Mouse (Mus musculus) monocyte, adult 2 months (primary cell): ENCODE results near the gene Gm14124.
"Not testable (repeated sequence)": the region's sequence is repeated elsewhere in the genome, so short reads cannot be mapped to it uniquely, and the experiment has no call there.

Source experiments
- DNase-seq, 2 experiments: peaks; one replicate each; pipeline ENCODE4 v3.0.0; 2022; ENCODE audit warnings: low spot score in 2 of 2, low read depth in 1 of 2

The Gm14124 gene

DNA sequence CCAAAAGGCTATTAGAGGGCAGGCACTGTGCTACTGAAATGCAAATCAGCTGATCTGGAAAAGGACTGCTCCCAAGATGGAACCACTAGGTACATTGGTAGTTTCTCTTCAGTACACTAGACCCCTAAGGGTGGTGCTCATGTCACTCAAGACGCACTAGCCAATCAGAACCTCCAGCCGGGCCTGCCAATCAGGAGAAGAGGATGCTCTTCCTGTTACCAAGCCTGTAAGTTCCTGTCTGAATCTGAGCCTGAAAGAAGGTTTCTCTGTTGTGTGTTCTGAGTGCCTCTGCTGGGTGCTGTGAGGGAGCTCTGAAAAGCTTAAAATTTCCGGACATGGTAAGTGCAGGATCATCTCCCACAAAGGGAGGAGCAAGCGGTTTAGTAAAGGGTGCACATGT, at the start of gene Gm14124:
Gm14124 (plus strand) TSS at position 227 of the 400 bp plus-strand sequence.
- DNase-seq, result not testable (repeated sequence)

DNA sequence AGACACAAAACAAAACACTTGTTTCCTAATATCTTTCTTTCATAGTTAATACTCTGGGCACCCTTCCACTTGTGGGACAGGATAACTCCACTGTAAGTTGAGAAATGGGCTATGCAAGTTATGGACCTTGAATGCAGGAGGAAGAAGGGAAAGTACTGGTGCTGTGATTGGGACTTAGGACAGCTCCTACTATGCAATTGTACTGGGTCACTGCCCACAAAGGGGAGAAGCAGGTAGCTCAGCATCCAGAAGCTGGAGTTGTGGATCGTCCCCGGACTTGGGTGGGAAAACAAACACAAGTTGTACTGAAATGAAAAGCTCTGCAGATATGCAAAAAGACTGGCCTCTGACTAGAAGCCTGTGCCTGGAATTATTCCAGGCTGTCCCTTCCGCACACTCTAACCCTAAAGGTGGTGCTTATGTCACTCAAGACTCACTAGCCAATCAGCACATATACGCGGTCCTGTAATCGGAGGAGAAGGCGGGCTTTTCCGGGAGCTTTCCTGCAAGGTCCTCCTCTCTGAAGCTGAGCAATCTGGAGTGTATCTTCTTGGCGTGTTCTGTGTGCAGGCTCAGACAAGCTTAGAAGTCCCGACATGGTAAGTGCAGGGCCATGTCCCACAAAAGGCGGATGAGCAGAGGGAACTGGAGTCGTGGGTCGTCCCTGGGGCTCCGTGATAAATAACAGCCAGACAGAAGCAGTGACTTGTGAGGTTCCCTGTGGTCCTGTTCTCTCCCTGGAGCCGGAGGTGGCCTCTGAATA, 39.5 kb upstream of the Gm14124 start, which contains the start of gene Zfp937:
Zfp937 (plus strand) TSS at position 474 of the 763 bp plus-strand sequence.
- peak in 1 of 2 experiments; percentile 11 for DNase-seq

DNA sequence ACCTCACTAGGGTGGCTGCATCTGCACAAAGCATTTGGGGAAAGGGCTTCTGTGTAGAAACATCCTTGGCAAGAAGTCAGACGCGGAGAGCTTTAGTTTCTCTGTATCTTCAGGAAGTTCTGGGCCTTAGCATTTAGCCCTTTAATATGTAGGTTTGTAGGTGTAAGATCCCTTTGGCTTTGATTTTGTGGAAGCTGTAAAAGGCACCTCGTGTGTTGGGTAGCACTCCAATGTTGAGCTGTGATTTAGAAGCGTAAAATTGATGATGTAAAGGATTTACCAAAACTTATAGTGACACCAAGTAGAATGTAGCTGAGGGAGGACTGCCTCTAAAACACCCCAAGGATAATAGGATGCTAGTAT, 39.0 kb upstream of the Gm14124 start:
- not testable (repeated sequence) for DNase-seq

DNA sequence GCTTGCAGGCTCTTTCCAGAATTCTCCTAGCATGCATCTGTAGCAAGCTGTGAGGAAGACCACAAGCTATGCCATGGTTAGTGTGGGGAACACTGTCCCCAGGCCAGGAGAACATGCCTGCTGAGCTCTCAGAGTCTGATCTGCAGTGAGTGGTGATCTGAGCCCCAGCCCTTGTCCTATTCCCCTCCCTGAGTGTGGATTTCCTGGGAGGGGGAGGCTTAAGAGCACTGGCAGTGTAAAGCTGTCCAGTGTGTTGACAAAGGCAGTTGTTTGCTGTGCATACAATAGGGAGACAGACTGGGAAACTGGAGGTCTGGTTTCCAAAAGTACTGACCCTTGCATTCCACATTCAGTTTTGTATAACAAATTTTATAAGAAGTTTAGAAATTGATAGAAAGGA, 34.1 kb upstream of the Gm14124 start:
- not testable (repeated sequence) for DNase-seq

DNA sequence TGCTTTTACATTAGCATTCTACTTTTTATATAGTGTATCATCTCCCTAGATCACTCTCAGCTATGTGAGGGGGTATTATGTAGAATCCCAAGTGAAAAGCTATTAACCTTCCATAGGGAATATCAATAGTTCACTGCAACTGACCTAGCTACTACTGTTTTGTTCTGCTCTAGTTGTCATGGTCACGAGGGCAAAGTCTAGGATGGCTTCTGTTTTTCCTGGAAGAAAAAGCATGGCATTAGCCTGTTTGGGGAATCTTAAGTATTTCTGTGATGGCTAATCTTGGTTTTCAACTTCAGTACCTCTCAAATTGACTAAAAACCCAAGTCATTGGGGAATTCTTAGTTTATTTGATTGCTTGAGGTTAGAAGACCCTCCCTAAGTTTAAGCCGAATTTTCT, 14.1 kb upstream of the Gm14124 start:
- no peak for DNase-seq

DNA sequence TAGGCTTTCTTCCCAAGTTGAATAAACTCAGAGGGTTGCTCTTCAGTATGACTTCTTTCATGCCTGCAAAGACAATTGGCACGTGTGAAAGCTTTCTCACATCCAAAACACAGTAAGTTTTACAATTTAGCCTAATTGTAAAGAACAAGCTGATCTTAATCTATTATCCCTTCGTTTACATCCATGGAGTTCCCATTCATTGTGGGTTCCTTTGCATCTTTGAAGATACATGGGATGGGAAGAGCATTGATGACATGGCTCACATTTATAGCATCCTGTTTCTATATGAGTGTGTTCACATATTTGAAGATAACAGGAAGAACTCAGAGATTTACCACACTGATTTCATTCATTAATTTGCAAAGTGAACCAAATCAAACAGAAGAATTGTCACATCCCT, 1.8 kb upstream of the Gm14124 start, which contains the start of gene Gm21994:
Gm21994 (minus strand) TSS at position 101 of the 400 bp plus-strand sequence.
- not testable (repeated sequence) for DNase-seq

DNA sequence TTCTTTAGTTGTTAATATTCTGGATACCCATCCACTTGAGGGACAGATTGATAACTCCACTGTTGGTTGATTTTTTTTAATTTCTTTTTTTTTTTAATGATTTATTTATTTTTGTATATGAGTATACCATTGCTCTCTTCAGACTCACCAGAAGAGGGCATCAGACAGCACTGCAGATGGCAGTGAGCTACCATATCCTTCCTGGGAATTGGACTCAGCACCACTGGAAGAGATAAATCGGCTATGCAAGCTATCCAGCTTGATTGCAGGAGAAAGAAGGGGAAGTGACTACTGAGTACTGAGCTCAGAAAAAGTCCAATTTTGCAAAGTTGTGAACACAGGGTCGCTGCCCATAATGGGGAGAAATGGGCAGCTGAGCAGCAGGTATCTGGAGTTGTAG, 456 bp upstream of the Gm14124 start:
- DNase-seq, result not testable (repeated sequence)

DNA sequence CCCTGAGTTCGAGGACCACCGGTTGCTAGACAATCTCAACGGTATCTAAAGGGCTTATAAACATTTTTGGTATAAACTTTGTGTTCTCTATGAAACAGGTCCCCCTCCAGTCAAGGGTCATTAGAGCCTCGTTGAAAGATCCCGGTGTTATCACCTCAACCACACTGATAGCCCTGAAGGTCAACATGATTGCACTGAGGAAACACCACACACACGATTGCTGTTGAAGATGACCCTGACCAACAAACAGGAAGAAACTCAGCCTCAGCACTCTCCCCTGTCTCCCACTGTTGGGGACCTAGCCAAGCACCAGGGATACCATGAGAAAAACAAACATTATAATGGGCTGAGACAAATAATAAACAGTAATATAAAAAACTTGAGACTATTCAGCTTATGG, 36.4 kb downstream of the Gm14124 start:
- DNase-seq, result no peak

DNA sequence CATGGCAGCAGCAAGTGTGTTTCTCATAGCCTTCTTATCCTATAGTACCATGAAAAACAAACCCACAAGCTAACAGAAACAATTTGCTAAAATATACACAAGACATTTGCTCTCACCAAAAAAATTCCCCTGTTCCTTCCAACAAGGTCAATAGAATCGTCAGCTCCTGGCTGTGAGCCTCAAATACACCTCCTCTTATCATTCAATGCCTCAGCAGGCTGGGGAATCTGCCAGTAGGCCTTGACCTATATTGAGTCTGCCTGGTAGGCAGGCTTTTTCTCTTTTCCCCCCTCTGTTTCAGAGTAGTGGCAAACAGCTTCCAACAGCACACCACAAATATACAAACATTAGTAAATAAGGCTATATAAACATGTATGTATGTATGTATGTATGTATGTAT, 41.8 kb downstream of the Gm14124 start:
- no peak for DNase-seq

DNA sequence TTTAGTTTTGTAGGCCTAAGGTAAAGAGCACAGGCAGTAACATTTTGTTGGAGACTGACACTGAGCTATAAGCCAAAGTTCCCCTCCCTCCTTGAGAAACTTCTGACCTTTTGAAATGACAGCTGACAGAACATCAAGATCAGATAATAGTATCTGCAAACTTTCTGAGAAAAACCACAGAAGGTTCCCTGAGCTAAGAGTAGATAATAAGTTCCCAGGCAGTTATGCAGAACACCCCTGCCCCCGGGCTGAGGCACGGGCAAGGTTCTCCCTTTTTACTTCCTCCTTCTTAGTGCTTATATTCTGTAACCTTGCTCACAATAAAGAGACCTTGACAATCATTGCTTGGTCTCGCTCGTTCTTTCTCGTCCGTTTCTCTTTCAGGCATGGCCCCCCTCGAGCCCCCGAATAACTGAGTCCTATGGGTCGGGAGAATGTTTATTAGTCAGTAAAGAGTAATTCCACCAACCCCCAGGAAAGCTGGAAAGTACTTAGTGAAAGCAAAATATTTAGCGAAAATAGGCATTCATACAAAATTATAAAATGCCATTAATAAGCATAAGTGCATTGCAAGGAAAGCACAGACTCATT, 50.0 kb downstream of the Gm14124 start:
- DNase-seq, result peak in 1 of 2 experiments; percentile 6

DNA sequence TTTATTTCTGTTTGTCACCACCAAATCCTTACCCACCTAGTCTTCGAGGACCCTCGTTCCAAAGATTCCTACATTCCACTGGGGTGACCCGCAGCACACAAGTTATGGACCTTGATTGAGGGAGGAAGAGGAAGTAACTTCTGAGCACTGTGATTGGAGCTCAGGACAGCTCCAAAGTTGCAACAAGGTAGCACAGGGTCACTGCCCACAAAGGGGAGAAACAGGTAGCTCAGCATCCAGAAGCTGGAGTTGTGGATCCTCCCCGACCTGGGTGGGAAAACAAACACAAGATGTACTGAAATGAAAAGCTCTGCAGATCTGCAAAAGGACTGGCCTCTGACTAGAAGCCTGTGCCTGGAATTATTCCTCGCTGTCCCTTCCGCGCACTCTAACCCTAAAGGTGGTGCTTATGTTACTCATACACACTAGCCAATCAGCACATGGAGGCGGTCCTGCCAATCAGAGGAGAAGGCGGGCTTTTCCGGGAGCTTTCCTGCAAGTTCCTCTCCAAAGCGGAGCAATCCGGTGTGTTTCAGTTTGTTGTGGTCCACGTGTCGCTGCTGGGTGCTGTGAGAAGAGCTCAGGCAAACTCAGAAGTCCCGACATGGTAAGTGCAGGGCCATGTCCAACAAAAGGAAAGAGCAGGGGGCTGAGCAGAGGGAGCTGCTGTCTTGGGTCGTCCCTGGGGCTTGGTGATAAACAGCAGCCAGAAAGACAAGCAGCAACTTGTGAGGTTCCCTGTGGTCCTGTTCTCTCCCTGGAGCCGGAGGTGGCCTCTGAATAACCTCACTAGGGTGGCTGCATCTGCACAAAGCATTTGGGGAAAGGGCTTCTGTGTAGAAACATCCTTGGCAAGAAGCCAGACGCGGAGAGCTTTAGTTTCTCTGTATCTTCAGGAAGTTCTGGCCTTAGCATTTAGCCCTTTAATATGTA, 53.9 kb downstream of the Gm14124 start:
- DNase-seq, result peak; percentile 57 to 71

DNA sequence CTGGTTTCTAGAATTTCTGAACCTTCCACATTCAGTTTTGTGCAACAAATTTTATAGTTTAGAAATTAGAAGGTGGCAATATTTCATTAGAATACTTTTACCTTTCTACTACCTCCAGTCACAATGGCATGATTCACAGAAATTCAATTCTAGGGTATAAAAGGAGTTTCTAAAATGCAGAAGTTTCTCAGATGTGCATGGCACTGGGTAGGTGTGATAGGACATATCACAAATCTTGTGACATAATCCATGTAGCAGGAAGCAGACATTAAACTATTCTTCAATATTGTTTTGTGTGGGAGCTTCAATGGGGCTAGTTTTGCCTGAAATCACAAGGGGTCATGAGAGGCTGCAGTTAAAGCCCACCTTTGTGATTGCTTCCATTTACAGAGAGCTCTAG, 58.8 kb downstream of the Gm14124 start:
- no peak for DNase-seq

DNA sequence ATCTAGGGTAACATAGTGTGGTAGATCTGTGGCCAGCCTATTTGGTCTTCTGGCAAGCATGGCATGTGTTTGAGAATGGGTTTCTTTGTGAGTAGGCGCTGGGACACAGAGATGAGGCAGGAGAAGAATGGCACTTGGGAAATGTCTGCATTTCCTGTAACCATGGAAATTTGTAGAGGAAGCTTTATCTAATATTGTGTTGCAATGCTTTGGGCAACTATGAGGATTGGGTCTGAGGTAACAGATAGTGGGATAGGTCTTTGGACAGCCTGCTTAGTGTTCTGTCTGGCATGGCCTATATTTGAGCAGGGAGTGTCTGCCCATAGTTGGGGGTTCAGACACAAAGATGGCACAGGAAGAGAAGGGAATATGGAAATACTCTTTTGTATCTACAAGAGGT, 61.7 kb downstream of the Gm14124 start:
- no peak for DNase-seq
